Mouse (Mus musculus) hindbrain, embryonic 11.5 days (tissue): ENCODE results near the gene Ltbp4. TPM values are rescaled to one million over a fixed set of nuclear protein-coding genes. Genes with fewer than 3 reads are reported as not detected.
A peak's percentile ranks its signal among the peaks of the same experiment; 100 is the strongest.

Source experiments
- ATAC-seq: fragments of 200-750 bp; cut with Nextera tagmentation; 2 replicates; pipeline ENCODE4 v1.8.0; 2017; ENCODE audit warnings: mild to moderate bottlenecking, moderate TSS enrichment, moderate library complexity; ENCODE audit not compliant: low FRiP score
- DNase-seq: peaks from one replicate; pipeline ENCODE4 v3.0.0-alpha.2; 2015; ENCODE audit warnings: low spot score
- H3K27ac ChIP-seq: fragments of 300-500 bp; sonication (generic); 2 replicates; pipeline ENCODE4 v1.5.1; 2014; ENCODE audit warnings: mild to moderate bottlenecking, low read depth, low read length
- H3K27me3 ChIP-seq: fragments of 300-500 bp; sonication (generic); 2 replicates; pipeline ENCODE4 v1.6.1; 2014; ENCODE audit warnings: mild to moderate bottlenecking, low read length, moderate library complexity, mixed read lengths; ENCODE audit not compliant: control insufficient read depth, insufficient read depth
- H3K36me3 ChIP-seq: fragments of 300-500 bp; sonication (generic); 2 replicates; pipeline ENCODE4 v1.6.1; 2014; ENCODE audit warnings: mild to moderate bottlenecking, low read length, moderate library complexity, mixed read lengths; ENCODE audit not compliant: control insufficient read depth, insufficient read depth
- H3K4me1 ChIP-seq: fragments of 300-500 bp; sonication (generic); replicated peaks from 2 replicates; pipeline ENCODE4 v1.6.1; 2014; ENCODE audit warnings: low read length, mixed read lengths; ENCODE audit not compliant: control insufficient read depth, insufficient read depth
- H3K4me2 ChIP-seq: fragments of 300-500 bp; sonication (generic); replicated peaks from 2 replicates; pipeline ENCODE4 v1.6.1; 2014; ENCODE audit warnings: mild to moderate bottlenecking, low read depth, low read length
- H3K4me3 ChIP-seq: fragments of 300-500 bp; sonication (generic); 2 replicates; pipeline ENCODE4 v1.5.1; 2014; ENCODE audit warnings: low read depth, low read length
- H3K9ac ChIP-seq: fragments of 300-500 bp; sonication (generic); 2 replicates; pipeline ENCODE4 v1.6.1; 2014; ENCODE audit warnings: low read depth, low read length
- H3K9me3 ChIP-seq: fragments of 300-500 bp; sonication (generic); 2 replicates; pipeline ENCODE4 v1.6.1; 2016; ENCODE audit warnings: low read length; ENCODE audit not compliant: control insufficient read depth
- WGBS: fragments of 180-500 bp; shearing (Covaris S2); extraction: QIAGEN DNeasy Blood & Tissue Kit; methylation state at CpG from one replicate; pipeline ENCODE4 v1.1.7; 2014; 5-methylcytosine and 5-hydroxymethylcytosine counted together
- polyA plus RNA-seq: library from polyadenylated mRNA; unstranded; fragments of >200 nt; fragmentation: Nextera tagmentation; extraction: Ambion mirVana; gene quantifications from 2 replicates; pipeline ENCODE4 v1.2.1, GENCODE M21; 2014

Ltbp4 gene
- polyA plus RNA-seq, 1 experiment from 2014 or later, result 2.4 TPM

GRCm38 (mm10) chr7:27371715-27372462 is 34.4 kb upstream of the Ltbp4 start:
- Histone ChIP-seq H3K9me3 (peaks cover 8% of the 10 kb centered on the region; the same call in 1 of the 2 replicates), H3K9ac (no peak overlapping the region), H3K27ac (no peak overlapping the region), H3K27me3 (peaks cover 89% of the 10 kb centered on the region), H3K4me2 (0 out of 2 replicates have a peak overlapping the region, but pooled peaks have one; percentile 7), H3K4me3 (peak overlapping the region; percentile 16; the same call in 1 of the 2 replicates), H3K36me3 (no peaks in the 10 kb centered on the region), H3K4me1 (no peaks in the 10 kb centered on the region; the same call in 1 of the 2 replicates)
- peak; percentile 40 for DNase-seq
- no peak for ATAC-seq
- WGBS, result 6% methylated on average over 43 of the region's 44 CpGs

- DNase-seq (no peak), ATAC-seq (no peak)
Observed at GRCm38 (mm10) chr7:27369111-27369510, 31.6 kb upstream of the Ltbp4 start.

GRCm38 (mm10) chr7:27367976-27368375 is 30.5 kb upstream of the Ltbp4 start:
- Histone ChIP-seq H3K4me3 (no peak overlapping the region; the same call in 1 of the 2 replicates), H3K9me3 (peaks cover 8% of the 10 kb centered on the region; the same call in 1 of the 2 replicates), H3K27me3 (peaks cover 99% of the 10 kb centered on the region), H3K36me3 (no peaks in the 10 kb centered on the region), H3K27ac (no peak overlapping the region), H3K4me1 (no peaks in the 10 kb centered on the region; the same call in none of the 2 replicates), H3K9ac (no peak overlapping the region), H3K4me2 (no peak overlapping the region; the same call in 1 of the 2 replicates)
- no peak for DNase-seq
- ATAC-seq, result no peak
- 14% methylated on average over 11 of the region's 11 CpGs for WGBS

More at GRCm38 (mm10) chr7:27369111-27369510, 31.6 kb upstream of the Ltbp4 start:
- no peak overlapping the region for H3K9ac ChIP-seq
- peaks cover 8% of the 10 kb centered on the region; the same call in 1 of the 2 replicates for H3K9me3 ChIP-seq
- H3K4me2 ChIP-seq, result no peak overlapping the region
- no peak overlapping the region for H3K27ac ChIP-seq
- no peaks in the 10 kb centered on the region; the same call in none of the 2 replicates for H3K4me1 ChIP-seq
- H3K4me3 ChIP-seq, result no peak overlapping the region
- WGBS, result 85% methylated on average over 19 of the region's 19 CpGs
- no peaks in the 10 kb centered on the region for H3K36me3 ChIP-seq
- peaks cover 99% of the 10 kb centered on the region for H3K27me3 ChIP-seq

GRCm38 (mm10) chr7:27366082-27366844 is 28.8 kb upstream of the Ltbp4 start:
- Histone ChIP-seq H3K27me3 (peaks cover 88% of the 10 kb centered on the region), H3K4me3 (no peak overlapping the region), H3K9me3 (peaks cover 8% of the 10 kb centered on the region; the same call in 1 of the 2 replicates), H3K27ac (no peak overlapping the region), H3K36me3 (no peaks in the 10 kb centered on the region), H3K4me1 (no peaks in the 10 kb centered on the region; the same call in none of the 2 replicates), H3K9ac (no peak overlapping the region), H3K4me2 (no peak overlapping the region)
- 47% methylated on average over 21 of the region's 21 CpGs for WGBS
- ATAC-seq (no peak), DNase-seq (no peak)

- H3K36me3 ChIP-seq, result no peaks in the 10 kb centered on the region
- no peak overlapping the region for H3K9ac ChIP-seq
- DNase-seq, result no peak
- no peaks in the 10 kb centered on the region; the same call in none of the 2 replicates for H3K4me1 ChIP-seq
- H3K27ac ChIP-seq, result no peak overlapping the region
- no peak overlapping the region for H3K4me2 ChIP-seq
- WGBS, result 4% methylated on average over 29 of the region's 29 CpGs
- H3K9me3 ChIP-seq, result no peaks in the 10 kb centered on the region
- peaks cover 70% of the 10 kb centered on the region for H3K27me3 ChIP-seq
- no peak overlapping the region for H3K4me3 ChIP-seq
- ATAC-seq, result no peak
Observed at GRCm38 (mm10) chr7:27364379-27364778, 26.9 kb upstream of the Ltbp4 start.

GRCm38 (mm10) chr7:27361283-27361946 is 23.9 kb upstream of the Ltbp4 start:
- peaks cover 5% of the 10 kb centered on the region for H3K4me1 ChIP-seq
- H3K9me3 ChIP-seq, result no peaks in the 10 kb centered on the region
- H3K27ac ChIP-seq, result no peak overlapping the region
- DNase-seq (peak; percentile 100), ATAC-seq (peak; percentile 93)
- peaks cover 54% of the 10 kb centered on the region for H3K27me3 ChIP-seq
- peak overlapping the region; percentile 48; the same call in 1 of the 2 replicates for H3K9ac ChIP-seq
- H3K4me3 ChIP-seq, result peak overlapping the region; percentile 44
- peak overlapping the region; percentile 54 for H3K4me2 ChIP-seq
- no peaks in the 10 kb centered on the region for H3K36me3 ChIP-seq
- under 1% methylated on average over 50 of the region's 52 CpGs for WGBS

GRCm38 (mm10) chr7:27360749-27361148 is 23.3 kb upstream of the Ltbp4 start:
- H3K27ac ChIP-seq, result no peak overlapping the region
- H3K27me3 ChIP-seq, result peaks cover 49% of the 10 kb centered on the region
- H3K4me2 ChIP-seq, result no peak overlapping the region
- no peaks in the 10 kb centered on the region for H3K9me3 ChIP-seq
- H3K4me3 ChIP-seq, result no peak overlapping the region
- peaks cover 5% of the 10 kb centered on the region for H3K4me1 ChIP-seq
- no peaks in the 10 kb centered on the region for H3K36me3 ChIP-seq
- WGBS, result 62% methylated on average over 6 of the region's 6 CpGs
- DNase-seq (no peak), ATAC-seq (no peak)
- H3K9ac ChIP-seq, result no peak overlapping the region

GRCm38 (mm10) chr7:27359706-27360358 is 22.3 kb upstream of the Ltbp4 start:
- H3K9me3 ChIP-seq, result no peaks in the 10 kb centered on the region
- H3K9ac ChIP-seq, result no peak overlapping the region
- H3K4me2 ChIP-seq, result no peak overlapping the region
- no peak overlapping the region for H3K27ac ChIP-seq
- H3K4me1 ChIP-seq, result peaks cover 5% of the 10 kb centered on the region
- WGBS, result 84% methylated on average over 9 of the region's 9 CpGs
- no peaks in the 10 kb centered on the region for H3K36me3 ChIP-seq
- ATAC-seq (no peak), DNase-seq (no peak)
- peaks cover 40% of the 10 kb centered on the region for H3K27me3 ChIP-seq
- H3K4me3 ChIP-seq, result no peak overlapping the region
